Mouse (Mus musculus) ES-Bruce4 (cell line): ENCODE results near the gene Ltbp1.

Experiments used
- CTCF ChIP-seq: IDR thresholded peaks from one replicate; pipeline ENCODE4 v1.8.1; 2011; ENCODE audit warnings: low read depth, low read length
- EP300 ChIP-seq: IDR thresholded peaks from 2 replicates; pipeline ENCODE4 v1.6.1; 2011; ENCODE audit warnings: low read depth, low read length; ENCODE audit not compliant: insufficient read depth
- POLR2A ChIP-seq: IDR thresholded peaks from one replicate; pipeline ENCODE4 v1.8.1; 2011; ENCODE audit warnings: low read length; ENCODE audit not compliant: insufficient read depth

DNA sequence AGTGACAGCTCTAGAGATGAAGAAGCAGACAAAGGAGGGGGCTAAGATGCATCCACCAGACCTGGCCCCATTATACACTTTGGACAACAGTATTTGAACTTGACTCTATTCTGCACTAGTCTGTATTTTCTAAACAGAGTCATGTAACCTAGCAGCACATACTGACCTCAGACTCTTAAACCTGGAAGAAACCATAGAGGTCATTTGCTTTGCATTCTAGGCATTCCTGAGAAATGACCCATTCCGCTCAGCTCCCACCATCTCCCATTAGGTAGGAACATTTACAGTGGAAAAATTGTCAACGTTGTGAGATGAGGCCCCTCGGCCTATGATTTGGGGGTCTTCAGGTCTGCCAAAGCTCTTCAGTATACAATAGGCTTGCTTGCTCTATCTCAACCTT is 238.8 kb downstream of the Ltbp1 start:
- no peak for TF ChIP-seq CTCF
- no peak for TF ChIP-seq POLR2A
- no peak for TF ChIP-seq EP300
